Mouse (Mus musculus) midbrain, embryonic 16.5 days (tissue): ENCODE data around the gene Gm27021. TPM values are rescaled to one million over a fixed set of nuclear protein-coding genes. Genes with fewer than 3 reads are reported as not detected.

Experiments used
- ATAC-seq: fragments of 200-750 bp; cut with Nextera tagmentation; 2 replicates; pipeline ENCODE4 v1.8.0; 2017; ENCODE audit warnings: moderate TSS enrichment
- H3K27ac ChIP-seq: fragments of 300-500 bp; sonication (generic); 2 replicates; pipeline ENCODE4 v1.5.1; 2014; ENCODE audit warnings: mild to moderate bottlenecking, low read length, mixed read lengths
- H3K27me3 ChIP-seq: fragments of 300-500 bp; sonication (generic); 2 replicates; pipeline ENCODE4 v1.6.1; 2014; ENCODE audit warnings: low read depth, low read length, mixed read lengths; ENCODE audit not compliant: control insufficient read depth, insufficient read depth
- H3K36me3 ChIP-seq: fragments of 300-500 bp; sonication (generic); 2 replicates; pipeline ENCODE4 v1.6.1; 2014; ENCODE audit warnings: mild to moderate bottlenecking, low read length, moderate library complexity, mixed read lengths; ENCODE audit not compliant: control insufficient read depth, insufficient read depth
- H3K4me1 ChIP-seq: fragments of 300-500 bp; sonication (generic); 2 replicates; pipeline ENCODE4 v1.6.1; 2014; ENCODE audit warnings: mild to moderate bottlenecking, low read length, mixed read lengths; ENCODE audit not compliant: control insufficient read depth, insufficient read depth
- H3K4me2 ChIP-seq: fragments of 300-500 bp; sonication (generic); 2 replicates; pipeline ENCODE4 v1.6.1; 2014; ENCODE audit warnings: mild to moderate bottlenecking, low read length, mixed read lengths
- H3K4me3 ChIP-seq: fragments of 300-500 bp; sonication (generic); 2 replicates; pipeline ENCODE4 v1.5.1; 2014; ENCODE audit warnings: low read depth, mild to moderate bottlenecking, low read length, moderate library complexity, mixed read lengths
- H3K9ac ChIP-seq: fragments of 300-500 bp; sonication (generic); 2 replicates; pipeline ENCODE4 v1.6.1; 2014; ENCODE audit warnings: low read depth, low read length, mixed read lengths
- H3K9me3 ChIP-seq: fragments of 300-500 bp; sonication (generic); replicated peaks from 2 replicates; pipeline ENCODE4 v1.6.1; 2014; ENCODE audit warnings: mild to moderate bottlenecking, low read length, mixed read lengths; ENCODE audit not compliant: control insufficient read depth, poor library complexity, severe bottlenecking
- WGBS: fragments of 180-500 bp; shearing (Covaris S2); extraction: QIAGEN DNeasy Blood & Tissue Kit; methylation state at CpG from one replicate; pipeline ENCODE4 v1.1.7; 2014; 5-methylcytosine and 5-hydroxymethylcytosine counted together
- polyA plus RNA-seq: library from polyadenylated mRNA; unstranded; fragments of >200 nt; fragmentation: Nextera tagmentation; extraction: Ambion mirVana; gene quantifications from 2 replicates; pipeline ENCODE4 v1.2.1, GENCODE M21; 2015

Gm27021 gene
- polyA plus RNA-seq, 1 experiment from 2014 or later = 5.6 TPM

GRCm38 (mm10) chr8:120623608-120624007 is 44.3 kb downstream of the Gm27021 start:
- Histone ChIP-seq H3K27me3 (no peaks in the 10 kb centered on the region), H3K4me2 (no peak overlapping the region), H3K27ac (no peak overlapping the region), H3K9me3 (no peaks in the 10 kb centered on the region), H3K36me3 (no peaks in the 10 kb centered on the region), H3K9ac (no peak overlapping the region), H3K4me1 (peaks cover 6% of the 10 kb centered on the region; the same call in 1 of the 2 replicates), H3K4me3 (no peak overlapping the region)
- no peak for ATAC-seq
- 23% methylated on average over 2 of the region's 2 CpGs for WGBS

DNA sequence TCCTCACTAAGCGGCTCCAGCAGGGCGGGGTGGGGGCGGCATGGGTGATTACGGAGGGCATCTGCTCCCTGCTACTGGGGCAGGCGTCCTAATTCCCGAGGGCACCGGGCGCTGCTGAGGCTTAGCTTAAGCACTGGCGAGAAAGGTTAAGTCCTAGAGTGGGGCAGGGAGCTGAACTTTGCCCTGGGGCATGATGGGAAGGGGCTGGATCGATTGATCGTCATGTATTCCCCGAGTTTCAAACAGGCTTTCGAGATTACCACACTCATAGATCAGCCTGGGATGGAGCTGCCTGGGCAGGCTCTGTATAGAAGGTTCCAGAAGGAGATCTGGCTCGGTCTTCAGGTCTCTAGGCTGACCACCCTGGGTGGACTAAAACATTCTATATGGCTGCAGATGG is 45.7 kb downstream of the Gm27021 start:
- 51% methylated on average over 14 of the region's 14 CpGs for WGBS
- Histone ChIP-seq H3K36me3 (no peaks in the 10 kb centered on the region), H3K27ac (no peak overlapping the region), H3K9ac (0 out of 2 replicates have a peak overlapping the region, but pooled peaks have one; percentile 3), H3K27me3 (no peaks in the 10 kb centered on the region), H3K4me1 (peaks cover 12% of the 10 kb centered on the region), H3K9me3 (no peaks in the 10 kb centered on the region), H3K4me3 (no peak overlapping the region), H3K4me2 (no peak overlapping the region)
- ATAC-seq = no peak

GRCm38 (mm10) chr8:120620441-120620840 is 47.4 kb downstream of the Gm27021 start:
- Histone ChIP-seq H3K27ac (no peak overlapping the region), H3K27me3 (no peaks in the 10 kb centered on the region), H3K9me3 (no peaks in the 10 kb centered on the region), H3K4me1 (peaks cover 26% of the 10 kb centered on the region), H3K9ac (no peak overlapping the region), H3K4me2 (no peak overlapping the region), H3K4me3 (no peak overlapping the region), H3K36me3 (no peaks in the 10 kb centered on the region)
- 58% methylated on average over 7 of the region's 7 CpGs for WGBS
- ATAC-seq = no peak

- H3K4me3 ChIP-seq = no peak overlapping the region
- no peaks in the 10 kb centered on the region for H3K36me3 ChIP-seq
- no peak overlapping the region for H3K4me2 ChIP-seq
- H3K9me3 ChIP-seq = no peaks in the 10 kb centered on the region
- peaks cover 26% of the 10 kb centered on the region for H3K4me1 ChIP-seq
- ATAC-seq = no peak
- 70% methylated on average over 11 of the region's 11 CpGs for WGBS
- no peak overlapping the region for H3K27ac ChIP-seq
- no peaks in the 10 kb centered on the region for H3K27me3 ChIP-seq
- H3K9ac ChIP-seq = no peak overlapping the region
Measured at GRCm38 (mm10) chr8:120619235-120620180, 48.4 kb downstream of the Gm27021 start.

DNA sequence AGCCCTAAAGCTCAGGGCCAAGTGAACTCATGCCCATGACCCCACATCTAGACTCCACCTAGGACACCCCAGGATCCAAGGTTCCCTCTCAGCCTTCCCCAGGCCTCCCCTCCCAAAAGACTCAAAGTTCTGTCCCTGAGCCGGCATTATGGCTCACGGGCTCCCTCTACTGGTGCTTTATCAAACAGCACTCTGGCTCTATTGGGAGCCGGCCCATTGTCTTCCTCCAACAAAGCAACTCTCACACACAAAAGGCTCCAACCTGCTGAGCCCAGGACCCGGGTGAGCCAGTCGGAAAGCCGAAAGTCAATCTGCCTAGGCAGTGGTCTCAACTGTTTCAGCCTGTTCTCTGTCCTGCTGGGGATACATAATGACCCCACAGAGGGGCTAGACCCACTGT is 49.8 kb downstream of the Gm27021 start:
- 0% methylated on average over 6 of the region's 6 CpGs for WGBS
- 0 out of 2 replicates have a peak, but pooled peaks have one; percentile 12 for ATAC-seq
- no peaks in the 10 kb centered on the region for H3K27me3 ChIP-seq
- peaks cover 26% of the 10 kb centered on the region for H3K4me1 ChIP-seq
- no peaks in the 10 kb centered on the region for H3K9me3 ChIP-seq
- peak overlapping the region; percentile 43; the same call in 1 of the 2 replicates for H3K9ac ChIP-seq
- no peaks in the 10 kb centered on the region for H3K36me3 ChIP-seq
- H3K27ac ChIP-seq = 0 out of 2 replicates have a peak overlapping the region, but pooled peaks have one; percentile 39
- no peak overlapping the region for H3K4me3 ChIP-seq
- H3K4me2 ChIP-seq = 0 out of 2 replicates have a peak overlapping the region, but pooled peaks have one; percentile 10

DNA sequence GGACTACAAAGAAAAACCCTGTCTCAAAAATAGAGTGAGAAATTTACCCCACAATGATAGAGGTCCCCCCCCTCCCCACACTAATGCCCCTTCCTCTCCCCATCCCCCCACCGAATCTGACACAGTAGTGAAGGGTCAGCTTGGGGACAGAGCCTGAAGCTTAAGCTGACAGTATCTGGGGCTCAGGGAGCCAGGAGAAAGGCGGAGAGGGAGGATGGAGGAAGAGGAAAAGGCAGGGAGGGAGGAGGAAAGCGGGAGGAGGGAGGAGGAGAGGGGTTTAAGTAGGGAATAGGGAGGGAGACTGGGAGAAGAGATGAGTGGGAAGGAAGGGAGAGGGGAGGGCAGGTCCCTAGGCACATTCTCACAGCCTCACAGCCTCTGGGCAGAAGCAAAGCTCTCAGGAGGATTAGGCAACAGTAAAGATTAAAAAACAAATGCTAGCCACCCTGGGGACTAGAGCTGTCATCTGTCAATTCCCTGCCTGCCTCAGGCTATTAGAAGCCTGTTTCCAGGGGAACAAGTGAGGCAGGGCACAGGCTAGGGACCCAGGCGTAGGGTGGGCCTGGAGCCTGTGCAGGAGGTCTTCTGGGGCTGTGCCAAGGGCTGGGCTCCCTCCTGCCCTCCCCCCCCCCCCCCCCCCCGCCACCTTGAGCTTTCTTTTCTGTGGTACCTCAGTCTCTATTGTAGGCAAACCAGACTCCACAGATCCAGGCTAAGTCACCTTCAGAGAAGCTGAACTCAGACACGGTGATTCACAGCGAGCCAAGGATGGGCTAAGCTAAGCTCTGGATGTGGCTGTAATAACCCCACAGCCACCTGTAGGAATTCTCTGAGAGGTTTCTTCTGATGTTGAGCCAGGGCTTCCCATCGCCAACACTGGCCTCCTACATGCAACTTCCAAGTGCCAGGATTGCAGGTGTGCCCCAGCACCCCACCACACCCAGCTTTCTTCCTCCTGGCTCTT is 50.9 kb downstream of the Gm27021 start:
- peaks cover 23% of the 10 kb centered on the region for H3K4me1 ChIP-seq
- no peak overlapping the region for H3K4me3 ChIP-seq
- H3K36me3 ChIP-seq = no peaks in the 10 kb centered on the region
- WGBS = 9% methylated on average over 6 of the region's 8 CpGs
- H3K27ac ChIP-seq = peak overlapping the region; percentile 84
- H3K4me2 ChIP-seq = no peak overlapping the region
- peak; percentile 75 for ATAC-seq
- H3K9me3 ChIP-seq = no peaks in the 10 kb centered on the region
- H3K9ac ChIP-seq = peak overlapping the region; percentile 43; the same call in 1 of the 2 replicates
- H3K27me3 ChIP-seq = no peaks in the 10 kb centered on the region

- no peak overlapping the region for H3K9ac ChIP-seq
- H3K4me1 ChIP-seq = peaks cover 22% of the 10 kb centered on the region
- H3K27me3 ChIP-seq = no peaks in the 10 kb centered on the region
- no peak overlapping the region for H3K4me3 ChIP-seq
- H3K4me2 ChIP-seq = no peak overlapping the region
- no peak for ATAC-seq
- H3K36me3 ChIP-seq = no peaks in the 10 kb centered on the region
- no peak overlapping the region for H3K27ac ChIP-seq
- WGBS = 89% methylated on average over 3 of the region's 3 CpGs
- H3K9me3 ChIP-seq = no peaks in the 10 kb centered on the region
Measured at GRCm38 (mm10) chr8:120614491-120614890, 53.4 kb downstream of the Gm27021 start.

GRCm38 (mm10) chr8:120610824-120611223 is 57.1 kb downstream of the Gm27021 start:
- 93% methylated on average over 6 of the region's 6 CpGs for WGBS
- H3K9me3 ChIP-seq = no peaks in the 10 kb centered on the region
- ATAC-seq = no peak
- H3K4me3 ChIP-seq = no peak overlapping the region
- H3K4me2 ChIP-seq = no peak overlapping the region
- H3K4me1 ChIP-seq = peaks cover under 1% of the 10 kb centered on the region; the same call in 1 of the 2 replicates
- H3K27me3 ChIP-seq = no peaks in the 10 kb centered on the region
- no peak overlapping the region for H3K27ac ChIP-seq
- no peaks in the 10 kb centered on the region for H3K36me3 ChIP-seq
- no peak overlapping the region for H3K9ac ChIP-seq
